Mouse (Mus musculus): ENCODE data around the gene Map3k7cl.

Map3k7cl gene

DNA sequence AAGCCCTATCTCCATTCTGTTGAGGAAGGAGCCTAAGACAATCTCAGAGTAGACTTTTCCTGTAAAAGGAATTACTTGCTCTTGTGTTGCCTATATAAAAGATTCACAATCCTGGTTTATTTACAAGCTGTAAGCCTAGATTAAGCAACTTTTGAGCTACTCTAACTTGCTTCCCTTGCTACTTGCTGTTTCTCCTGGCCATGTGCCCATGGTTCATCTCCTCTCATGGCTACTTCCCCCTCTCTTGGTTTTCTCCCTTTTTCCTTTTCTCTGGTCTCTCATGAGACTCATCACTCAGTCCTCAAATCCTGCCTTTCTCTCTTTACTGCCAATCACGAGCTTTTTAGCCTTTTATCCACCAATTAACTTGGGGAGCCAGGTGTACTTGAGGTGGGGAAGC is 85.0 kb downstream of the Map3k7cl start:
- no peak for DNase-seq (ENCODE audit: low spot score in 2 of 2)

DNA sequence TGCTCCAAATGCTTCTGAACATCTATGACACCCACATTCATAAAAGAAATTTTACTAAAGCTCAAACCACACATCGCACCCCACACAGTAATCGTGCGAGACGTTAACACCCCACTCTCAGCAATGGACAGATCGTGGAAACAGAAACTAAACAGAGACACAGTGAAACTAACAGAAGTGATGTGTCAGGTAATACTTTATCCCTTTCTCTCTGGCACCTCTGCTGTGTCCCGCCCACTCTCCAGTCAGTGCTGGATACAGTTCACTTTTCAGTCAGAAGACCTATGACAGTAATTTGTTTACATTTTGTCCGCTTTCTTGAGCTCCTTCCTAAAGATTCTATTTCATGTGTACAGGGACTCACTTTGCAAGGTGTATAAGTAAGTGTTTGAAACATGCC is 89.1 kb downstream of the Map3k7cl start:
- no peak for DNase-seq (ENCODE audit: low spot score in 2 of 2)

DNA sequence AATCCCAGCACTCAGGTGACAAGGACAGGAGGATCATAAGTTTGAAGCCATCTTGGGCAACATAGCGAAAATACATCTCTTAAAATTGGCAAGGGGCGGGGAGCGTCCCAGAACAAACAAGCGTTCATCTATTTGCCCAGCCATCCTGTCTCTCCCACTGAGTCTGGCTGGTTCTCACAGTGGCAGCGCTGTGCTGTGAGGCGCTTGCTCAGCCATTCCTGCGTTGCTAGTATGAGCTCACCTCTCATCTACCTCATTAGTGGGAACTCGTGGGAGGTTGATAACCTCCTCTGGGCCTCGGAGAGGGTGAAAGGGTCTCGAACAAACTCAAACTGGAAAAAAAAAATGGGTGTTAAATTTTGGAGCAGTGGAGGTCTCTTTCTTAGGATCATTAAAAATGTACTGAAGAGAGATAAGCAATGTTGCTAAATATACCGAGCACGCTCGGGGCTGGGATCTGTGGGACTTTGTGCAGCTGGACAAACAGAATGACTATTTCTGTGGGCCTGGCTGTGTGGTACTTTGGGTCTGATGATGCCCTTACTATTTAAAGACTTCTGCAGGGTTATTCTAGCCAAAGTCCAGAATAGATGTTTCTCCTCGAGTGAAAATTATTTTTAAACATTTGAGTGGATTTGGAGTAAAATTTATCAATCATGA is 91.1 kb downstream of the Map3k7cl start:
- no peak for DNase-seq (ENCODE audit: low spot score in 2 of 2)
